Mouse (Mus musculus) lung, adult 2 months (tissue): Measurements from ENCODE around the gene Eno1. TPM values are rescaled to one million over a fixed set of nuclear protein-coding genes. Genes with fewer than 3 reads are reported as not detected.

Experiments used
- DNase-seq: peaks from one replicate; pipeline ENCODE4 v3.0.0; 2022
- H3K4me1 ChIP-seq: fragments of 200-500 bp; 2 replicates; pipeline ENCODE4 v1.6.1; 2011; ENCODE audit warnings: low read length; ENCODE audit not compliant: control insufficient read depth, insufficient read depth
- H3K4me3 ChIP-seq: fragments of 200-500 bp; replicated peaks from 2 replicates; pipeline ENCODE3; 2011; ENCODE audit warnings: low read depth, mild to moderate bottlenecking, control low read depth, low read length; ENCODE audit errors: extremely low read depth
- CTCF ChIP-seq: fragments of 200-500 bp; IDR thresholded peaks from 2 replicates; pipeline ENCODE4 v1.5.1; 2011; ENCODE audit warnings: mild to moderate bottlenecking, low read length, control low read depth; ENCODE audit not compliant: insufficient read depth
- POLR2A ChIP-seq: fragments of 200-500 bp; IDR thresholded peaks from 2 replicates; pipeline ENCODE4 v1.6.1; 2011; ENCODE audit warnings: low read depth, mild to moderate bottlenecking, control low read depth, low read length, borderline replicate concordance; ENCODE audit errors: extremely low read depth
- WGBS: fragments of 180-500 bp; shearing (Covaris S2); methylation state at CpG from one replicate; pipeline ENCODE4 v1.1.7; 2018; 5-methylcytosine and 5-hydroxymethylcytosine counted together
- polyA plus RNA-seq: library from polyadenylated mRNA; depleted of rRNA; stranded (reverse); fragments of >200 nt; gene quantifications from 2 replicates; pipeline ENCODE4 v1.2.3, GENCODE M21; 2012

Eno1 gene
- polyA plus RNA-seq, 1 experiment: 220 TPM

- 45% methylated on average over 5 of the region's 5 CpGs for WGBS
- Histone ChIP-seq H3K4me1 (no peaks in the 10 kb centered on the region), H3K4me3 (no peak overlapping the region)
- peak; percentile 58 for DNase-seq
- TF ChIP-seq POLR2A: no peak
- TF ChIP-seq CTCF: peak; percentile 98
These were observed 11.5 kb downstream of the Eno1 start for GRCm38 (mm10) chr4:150248009-150248408.

GRCm38 (mm10) chr4:150248917-150249316, 12.4 kb downstream of the Eno1 start:
- 77% methylated on average over 5 of the region's 5 CpGs for WGBS
- DNase-seq: no peak

GRCm38 (mm10) chr4:150249731-150250270, 13.3 kb downstream of the Eno1 start:
- Histone ChIP-seq H3K4me3 (no peak overlapping the region), H3K4me1 (no peaks in the 10 kb centered on the region)
- WGBS: 72% methylated on average over 5 of the region's 5 CpGs
- no peak for DNase-seq
- TF ChIP-seq CTCF (no peak), POLR2A (no peak)

More at GRCm38 (mm10) chr4:150248917-150249316, 12.4 kb downstream of the Eno1 start:
- Histone ChIP-seq H3K4me1 (no peaks in the 10 kb centered on the region), H3K4me3 (no peak overlapping the region)
- TF ChIP-seq CTCF (no peak), POLR2A (no peak)

GRCm38 (mm10) chr4:150250549-150251422, 14.3 kb downstream of the Eno1 start:
- Histone ChIP-seq H3K4me3 (no peak overlapping the region), H3K4me1 (no peaks in the 10 kb centered on the region)
- no peak for DNase-seq
- WGBS: 68% methylated on average over 18 of the region's 18 CpGs
- TF ChIP-seq POLR2A: no peak
- no peak for TF ChIP-seq CTCF

- Histone ChIP-seq H3K4me3 (no peak overlapping the region), H3K4me1 (peaks cover 3% of the 10 kb centered on the region; the same call in 1 of the 2 replicates)
- WGBS: 66% methylated on average over 4 of the region's 4 CpGs
- TF ChIP-seq CTCF (no peak), POLR2A (no peak)
- no peak for DNase-seq
These were observed 17.9 kb downstream of the Eno1 start for GRCm38 (mm10) chr4:150254416-150254815.

- no peak for DNase-seq
- TF ChIP-seq POLR2A (no peak), CTCF (no peak)
- WGBS: 90% methylated on average over 7 of the region's 7 CpGs
- Histone ChIP-seq H3K4me1 (peaks cover 3% of the 10 kb centered on the region; the same call in 1 of the 2 replicates), H3K4me3 (no peak overlapping the region)
These were observed 18.7 kb downstream of the Eno1 start for GRCm38 (mm10) chr4:150255181-150255580.

- peak; percentile 78 for DNase-seq
- 25% methylated on average over 20 of the region's 20 CpGs for WGBS
- TF ChIP-seq POLR2A (no peak), CTCF (peak; percentile 86)
- H3K4me1 ChIP-seq: peaks cover 3% of the 10 kb centered on the region; the same call in 1 of the 2 replicates
- H3K4me3 ChIP-seq: no peak overlapping the region
These were observed 21.0 kb downstream of the Eno1 start for GRCm38 (mm10) chr4:150257252-150258204.

GRCm38 (mm10) chr4:150258388-150258787, 21.9 kb downstream of the Eno1 start:
- H3K4me3 ChIP-seq: no peak overlapping the region
- WGBS: 44% methylated on average over 14 of the region's 14 CpGs
- no peak for TF ChIP-seq POLR2A
- no peak for TF ChIP-seq CTCF
- no peak for DNase-seq
- peaks cover 3% of the 10 kb centered on the region; the same call in 1 of the 2 replicates for H3K4me1 ChIP-seq

- DNase-seq: no peak
- 96% methylated on average over 7 of the region's 7 CpGs for WGBS
- peaks cover 3% of the 10 kb centered on the region; the same call in 1 of the 2 replicates for H3K4me1 ChIP-seq
- TF ChIP-seq CTCF: no peak
- no peak for TF ChIP-seq POLR2A
- no peak overlapping the region for H3K4me3 ChIP-seq
These were observed 23.1 kb downstream of the Eno1 start for GRCm38 (mm10) chr4:150259577-150259976.
